Mouse (Mus musculus) testis, adult 2 months (tissue): ENCODE data around the gene Fkbp5.

Experiments used
- CTCF ChIP-seq: fragments of 200-500 bp; IDR thresholded peaks from 2 replicates; pipeline ENCODE4 v1.5.1; 2012; ENCODE audit warnings: low read depth, mild to moderate bottlenecking, inconsistent platforms, low read length, moderate library complexity; ENCODE audit not compliant: control insufficient read depth, insufficient read depth, insufficient replicate concordance
- POLR2A ChIP-seq: fragments of 200-500 bp; IDR thresholded peaks from 2 replicates; pipeline ENCODE4 v1.6.1; 2012; ENCODE audit warnings: low read depth, mild to moderate bottlenecking, inconsistent platforms, low read length, moderate library complexity; ENCODE audit not compliant: control insufficient read depth

DNA sequence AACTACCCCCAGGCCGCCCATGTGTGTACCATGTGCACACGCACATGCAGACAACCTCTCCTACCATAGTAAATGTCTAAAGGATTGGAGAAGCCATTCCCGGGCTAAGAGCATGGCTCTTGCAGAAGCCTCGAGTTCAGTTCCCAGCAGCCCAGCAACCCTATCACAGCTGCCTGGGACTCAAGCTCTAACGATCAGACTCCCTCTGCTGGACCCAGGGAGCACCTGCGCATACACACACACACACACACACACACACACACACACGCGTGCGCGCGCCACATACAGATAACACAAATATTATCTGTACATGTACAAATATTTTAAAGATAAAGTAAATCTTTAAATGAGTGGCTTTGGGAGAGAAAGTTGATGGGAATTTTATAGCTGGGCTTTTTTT lies 113.0 kb downstream of the Fkbp5 start:
- no peak for TF ChIP-seq CTCF
- TF ChIP-seq POLR2A = no peak
